Mouse (Mus musculus) urinary bladder, adult 18-20 months (tissue): ENCODE results near the gene Cerkl.

Source experiments
- DNase-seq, 2 experiments: peaks; one replicate each; pipeline ENCODE4 v3.0.0; 2022; ENCODE audit warnings: low spot score in 2 of 2, mixed read lengths in 2 of 2

Gene Cerkl

GRCm38 (mm10) chr2:79456575-79457349 lies at the start of gene Cerkl, which contains the start of gene Neurod1:
TSS of gene Cerkl (minus strand) at chr2:79456785.
TSS of gene Neurod1 (minus strand) at chr2:79456751.
- no peak for DNase-seq

- peak; percentile 31 to 50 for DNase-seq
Measured at GRCm38 (mm10) chr2:79498990-79499755, 42.6 kb upstream of the Cerkl start.

- no peak for DNase-seq
Measured at GRCm38 (mm10) chr2:79485127-79485526, 28.5 kb upstream of the Cerkl start.

- no peak for DNase-seq
Measured at GRCm38 (mm10) chr2:79482511-79482910, 25.9 kb upstream of the Cerkl start.

- DNase-seq, result no peak
Measured at GRCm38 (mm10) chr2:79462411-79462810, 5.8 kb upstream of the Cerkl start.

- no peak for DNase-seq
Measured at GRCm38 (mm10) chr2:79461861-79462260, 5.3 kb upstream of the Cerkl start.

- DNase-seq, result no peak
Measured at GRCm38 (mm10) chr2:79460586-79460985, 4.0 kb upstream of the Cerkl start.

GRCm38 (mm10) chr2:79460107-79460506 lies 3.5 kb upstream of the Cerkl start:
- DNase-seq, result no peak

- DNase-seq, result no peak
Measured at GRCm38 (mm10) chr2:79459061-79460045, 2.8 kb upstream of the Cerkl start.

GRCm38 (mm10) chr2:79457932-79458331 lies 1.3 kb upstream of the Cerkl start:
- DNase-seq, result no peak

GRCm38 (mm10) chr2:79457434-79457833 lies 849 bp upstream of the Cerkl start:
- DNase-seq, result no peak

- no peak for DNase-seq
Measured at GRCm38 (mm10) chr2:79455646-79456045, 939 bp downstream of the Cerkl start.

- DNase-seq, result no peak
Measured at GRCm38 (mm10) chr2:79454786-79455446, 1.7 kb downstream of the Cerkl start.

GRCm38 (mm10) chr2:79453901-79454781 lies 2.4 kb downstream of the Cerkl start:
- peak; percentile 38 to 56 for DNase-seq

GRCm38 (mm10) chr2:79451438-79451837 lies 5.1 kb downstream of the Cerkl start:
- no peak for DNase-seq

- DNase-seq, result no peak
Measured at GRCm38 (mm10) chr2:79450684-79451394, 5.7 kb downstream of the Cerkl start.

GRCm38 (mm10) chr2:79449371-79449770 lies 7.2 kb downstream of the Cerkl start:
- no peak for DNase-seq

GRCm38 (mm10) chr2:79447198-79447597 lies 9.4 kb downstream of the Cerkl start:
- no peak for DNase-seq

- DNase-seq, result no peak
Measured at GRCm38 (mm10) chr2:79443861-79444620, 12.5 kb downstream of the Cerkl start.
